Mouse (Mus musculus) small intestine, adult 2 months (tissue): ENCODE data around the gene Nup214. TPM values are rescaled to one million over a fixed set of nuclear protein-coding genes. Genes with fewer than 3 reads are reported as not detected.
"Not testable (repeated sequence)": the region's sequence is repeated elsewhere in the genome, so short reads cannot be mapped to it uniquely, and the experiment has no call there.

Source experiments
- H3K27ac ChIP-seq: fragments of 200-500 bp; 2 replicates; pipeline ENCODE4 v1.5.1; 2012; ENCODE audit warnings: low read depth, low read length, control low read depth, inconsistent platforms; ENCODE audit not compliant: insufficient read depth
- H3K27me3 ChIP-seq: fragments of 200-500 bp; 2 replicates; pipeline ENCODE4 v1.6.1; 2012; ENCODE audit warnings: mild to moderate bottlenecking, moderate library complexity, low read length, inconsistent platforms; ENCODE audit not compliant: control insufficient read depth, insufficient read depth
- H3K36me3 ChIP-seq: fragments of 200-500 bp; 2 replicates; pipeline ENCODE4 v1.6.1; 2012; ENCODE audit warnings: mild to moderate bottlenecking, low read length, control low read depth, inconsistent platforms; ENCODE audit not compliant: control insufficient read depth, insufficient read depth
- H3K4me1 ChIP-seq: fragments of 200-500 bp; 2 replicates; pipeline ENCODE4 v1.6.1; 2012; ENCODE audit warnings: low read length, inconsistent platforms, mixed read lengths; ENCODE audit not compliant: control insufficient read depth, insufficient read depth, insufficient read length
- H3K4me3 ChIP-seq: fragments of 200-500 bp; 2 replicates; pipeline ENCODE4 v1.5.1; 2012; ENCODE audit warnings: low read depth, mild to moderate bottlenecking, control low read depth, inconsistent platforms, low read length, moderate library complexity
- CTCF ChIP-seq: fragments of 200-500 bp; IDR thresholded peaks from 2 replicates; pipeline ENCODE4 v1.5.1; 2012; ENCODE audit warnings: low read depth, mild to moderate bottlenecking, control low read depth, inconsistent platforms, low read length, moderate library complexity, mixed read lengths; ENCODE audit not compliant: insufficient replicate concordance, insufficient read length; ENCODE audit errors: extremely low read depth
- POLR2A ChIP-seq: fragments of 200-500 bp; IDR thresholded peaks from 2 replicates; pipeline ENCODE4 v1.6.1; 2012; ENCODE audit warnings: low read depth, mild to moderate bottlenecking, control low read depth, inconsistent platforms, low read length, moderate library complexity
- WGBS: fragments of 180-500 bp; shearing (Covaris S2); methylation state at CpG from one replicate; pipeline ENCODE4 v1.1.7; 2018; 5-methylcytosine and 5-hydroxymethylcytosine counted together
- polyA plus RNA-seq: library from polyadenylated mRNA; depleted of rRNA; stranded (reverse); fragments of >200 nt; gene quantifications from 2 replicates; pipeline ENCODE4 v1.2.3, GENCODE M21; 2012

Nup214 gene
- polyA plus RNA-seq, 1 experiment = 21.8 TPM

GRCm38 (mm10) chr2:32029636-32030035 is 55.4 kb downstream of the Nup214 start:
- Histone ChIP-seq H3K4me1 (no peaks in the 10 kb centered on the region), H3K27ac (no peak overlapping the region), H3K36me3 (peaks cover 56% of the 10 kb centered on the region), H3K4me3 (no peak overlapping the region), H3K27me3 (no peaks in the 10 kb centered on the region)
- 82% methylated on average over 3 of the region's 3 CpGs for WGBS
- TF ChIP-seq CTCF = no peak
- no peak for TF ChIP-seq POLR2A

- H3K36me3 ChIP-seq = peaks cover 54% of the 10 kb centered on the region
- TF ChIP-seq CTCF (no peak), POLR2A (no peak)
- H3K4me3 ChIP-seq = no peak overlapping the region
- no peak overlapping the region for H3K27ac ChIP-seq
- WGBS = 87% methylated on average over 6 of the region's 6 CpGs
- no peaks in the 10 kb centered on the region for H3K27me3 ChIP-seq
- H3K4me1 ChIP-seq = no peaks in the 10 kb centered on the region
These were observed 59.2 kb downstream of the Nup214 start for GRCm38 (mm10) chr2:32033436-32033835.

- Histone ChIP-seq H3K36me3 (peaks cover 55% of the 10 kb centered on the region), H3K4me1 (no peaks in the 10 kb centered on the region), H3K27ac (no peak overlapping the region), H3K4me3 (no peak overlapping the region), H3K27me3 (no peaks in the 10 kb centered on the region)
- no peak for TF ChIP-seq CTCF
- TF ChIP-seq POLR2A = no peak
- 93% methylated on average over 6 of the region's 6 CpGs for WGBS
These were observed 60.0 kb downstream of the Nup214 start for GRCm38 (mm10) chr2:32034206-32034605.

GRCm38 (mm10) chr2:32037279-32037858 is 63.1 kb downstream of the Nup214 start:
- Histone ChIP-seq H3K27me3 (no peaks in the 10 kb centered on the region), H3K27ac (peak overlapping the region; percentile 31; the same call in 1 of the 2 replicates), H3K4me3 (no peak overlapping the region), H3K36me3 (peaks cover 53% of the 10 kb centered on the region), H3K4me1 (no peaks in the 10 kb centered on the region; the same call in 1 of the 2 replicates)
- TF ChIP-seq POLR2A (no peak), CTCF (no peak)
- 69% methylated on average over 6 of the region's 6 CpGs for WGBS

GRCm38 (mm10) chr2:32038661-32039081 is 64.4 kb downstream of the Nup214 start:
- Histone ChIP-seq H3K27me3 (no peaks in the 10 kb centered on the region), H3K4me3 (no peak overlapping the region), H3K4me1 (no peaks in the 10 kb centered on the region; the same call in 1 of the 2 replicates), H3K27ac (no peak overlapping the region), H3K36me3 (peaks cover 44% of the 10 kb centered on the region)
- 72% methylated on average over 8 of the region's 8 CpGs for WGBS
- TF ChIP-seq CTCF (no peak), POLR2A (no peak)

- H3K27ac ChIP-seq, H3K27me3 ChIP-seq, H3K4me3 ChIP-seq, H3K4me1 ChIP-seq: not testable (repeated sequence)
- 89% methylated on average over 9 of the region's 9 CpGs for WGBS
- H3K36me3 ChIP-seq = peaks cover 42% of the 10 kb centered on the region
These were observed 66.4 kb downstream of the Nup214 start for GRCm38 (mm10) chr2:32040646-32041045.

GRCm38 (mm10) chr2:32041087-32041486 is 66.9 kb downstream of the Nup214 start:
- Histone ChIP-seq H3K4me3 (no peak overlapping the region), H3K27ac (no peak overlapping the region), H3K27me3 (no peaks in the 10 kb centered on the region), H3K4me1 (no peaks in the 10 kb centered on the region; the same call in 1 of the 2 replicates), H3K36me3 (peaks cover 41% of the 10 kb centered on the region)
- no peak for TF ChIP-seq POLR2A
- TF ChIP-seq CTCF = no peak
- 85% methylated on average over 2 of the region's 2 CpGs for WGBS
